Mouse (Mus musculus): ENCODE results near the gene Nop53. TPM values are rescaled to one million over a fixed set of nuclear protein-coding genes. Genes with fewer than 3 reads are reported as not detected.
A peak's percentile ranks its signal among the peaks of the same experiment; 100 is the strongest.

The Nop53 gene
- polyA plus RNA-seq, 1 experiment from 2014 or later = 140 TPM

DNA sequence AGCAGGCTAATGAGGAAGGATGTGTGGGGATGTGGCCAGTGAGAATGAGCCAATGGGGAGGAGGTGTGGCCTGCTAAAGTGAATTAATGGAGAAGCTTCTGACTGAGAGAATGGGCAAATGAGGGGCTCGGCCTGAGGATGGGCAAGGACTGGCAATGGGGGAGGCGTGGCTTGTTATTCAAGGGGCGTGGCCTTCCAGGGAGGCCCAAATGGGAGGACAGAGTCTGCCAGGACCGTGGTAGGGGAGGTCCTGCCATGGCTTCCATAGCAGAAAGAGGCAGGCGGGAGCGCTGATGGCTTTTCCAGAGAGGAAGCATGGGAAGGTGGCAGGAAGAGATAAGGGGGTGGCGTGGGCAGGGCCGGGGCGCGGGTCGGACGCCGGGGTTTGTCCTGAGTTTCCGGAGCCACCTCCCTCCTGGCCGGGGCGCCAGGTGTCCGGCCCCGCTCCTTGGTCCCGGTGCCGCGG lies 9.1 kb upstream of the Nop53 start:
- Histone ChIP-seq H3K4me3 (replicated peaks) (peak overlapping the region; percentile 25), H3K4me2 (replicated peaks) (peak overlapping the region; percentile 44), H3K9me3 (0 out of 2 replicates have a peak, but pooled peaks cover 4% of the 10 kb centered on the region), H3K4me1 (replicated peaks) (peaks cover 7% of the 10 kb centered on the region; the same call in 1 of the 2 replicates), H3K27me3 (peaks cover 8% of the 10 kb centered on the region; the same call in 1 of the 2 replicates), H3K9ac (replicated peaks) (0 out of 2 replicates have a peak overlapping the region, but pooled peaks have one; percentile 36), H3K27ac (no peak overlapping the region), H3K36me3 (no peaks in the 10 kb centered on the region)
- WGBS = 5% methylated on average over 21 of the region's 21 CpGs
- ATAC-seq = peak; percentile 25; the same call in 1 of the 2 replicates

- Histone ChIP-seq H3K9me3 (0 out of 2 replicates have a peak, but pooled peaks cover 4% of the 10 kb centered on the region), H3K4me2 (replicated peaks) (no peak overlapping the region), H3K9ac (replicated peaks) (no peak overlapping the region), H3K27me3 (peaks cover 8% of the 10 kb centered on the region; the same call in 1 of the 2 replicates), H3K36me3 (no peaks in the 10 kb centered on the region), H3K27ac (no peak overlapping the region), H3K4me3 (replicated peaks) (no peak overlapping the region), H3K4me1 (replicated peaks) (peaks cover 7% of the 10 kb centered on the region; the same call in 1 of the 2 replicates)
- no peak for ATAC-seq
- 88% methylated on average over 7 of the region's 7 CpGs for WGBS
These were observed 8.6 kb upstream of the Nop53 start for GRCm38 (mm10) chr7:15954436-15954835.

GRCm38 (mm10) chr7:15953307-15954074 lies 7.6 kb upstream of the Nop53 start:
- no peak overlapping the region for H3K4me3 ChIP-seq (replicated peaks)
- H3K27me3 ChIP-seq = peaks cover 8% of the 10 kb centered on the region; the same call in 1 of the 2 replicates
- no peak for ATAC-seq
- 0 out of 2 replicates have a peak, but pooled peaks cover 4% of the 10 kb centered on the region for H3K9me3 ChIP-seq
- no peak overlapping the region for H3K27ac ChIP-seq
- no peaks in the 10 kb centered on the region for H3K36me3 ChIP-seq
- H3K4me2 ChIP-seq (replicated peaks) = no peak overlapping the region
- WGBS = 94% methylated on average over 13 of the region's 13 CpGs
- H3K9ac ChIP-seq (replicated peaks) = no peak overlapping the region
- H3K4me1 ChIP-seq (replicated peaks) = peaks cover 8% of the 10 kb centered on the region

DNA sequence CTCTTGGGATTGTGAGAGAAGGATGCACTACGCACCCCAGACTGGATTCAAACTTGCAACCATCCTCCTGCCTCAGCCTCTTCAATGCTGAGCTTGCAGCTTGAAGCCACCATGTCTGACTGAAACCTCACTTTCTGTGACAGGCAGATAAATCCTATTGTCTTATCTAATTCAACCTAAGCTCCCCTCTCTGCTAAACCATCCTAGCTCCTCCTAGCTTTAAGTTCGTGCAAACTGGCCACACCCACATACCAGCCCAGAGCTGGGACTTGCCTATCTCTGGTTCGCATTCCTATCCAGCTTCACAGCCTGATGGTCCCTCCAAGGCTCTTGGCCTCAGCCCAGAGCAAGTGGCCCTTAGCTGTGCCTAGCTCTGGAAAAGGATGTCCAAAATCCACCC lies 6.5 kb upstream of the Nop53 start:
- H3K4me3 ChIP-seq (replicated peaks) = no peak overlapping the region
- no peak for ATAC-seq
- no peak overlapping the region for H3K27ac ChIP-seq
- H3K27me3 ChIP-seq = peaks cover 8% of the 10 kb centered on the region; the same call in 1 of the 2 replicates
- H3K9me3 ChIP-seq = 0 out of 2 replicates have a peak, but pooled peaks cover 4% of the 10 kb centered on the region
- H3K36me3 ChIP-seq = no peaks in the 10 kb centered on the region
- 77% methylated on average over 3 of the region's 3 CpGs for WGBS
- H3K4me1 ChIP-seq (replicated peaks) = peaks cover 14% of the 10 kb centered on the region
- H3K9ac ChIP-seq (replicated peaks) = no peak overlapping the region
- H3K4me2 ChIP-seq (replicated peaks) = no peak overlapping the region

DNA sequence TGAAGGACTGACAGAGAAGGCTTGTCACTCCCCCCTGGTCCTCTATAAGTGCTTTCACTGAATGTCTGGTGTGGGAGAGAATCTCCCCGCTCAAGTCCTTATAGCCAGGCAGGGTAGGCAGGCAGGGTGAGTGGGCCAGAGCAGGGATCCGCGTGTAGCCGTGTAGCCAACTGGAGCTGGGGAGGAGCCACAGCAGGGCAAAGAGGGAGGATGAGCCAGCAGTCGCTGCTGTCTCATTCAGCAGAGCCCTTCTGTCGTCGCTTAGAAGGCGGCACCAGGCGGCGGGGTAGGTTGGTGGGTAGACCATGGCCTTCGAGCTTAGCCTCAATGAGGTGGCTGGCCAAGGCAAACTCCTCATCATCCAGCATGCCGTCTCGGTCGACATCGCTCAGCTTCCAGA lies 4.1 kb upstream of the Nop53 start:
- 85% methylated on average over 15 of the region's 15 CpGs for WGBS
- H3K27ac ChIP-seq = no peak overlapping the region
- H3K36me3 ChIP-seq = no peaks in the 10 kb centered on the region
- ATAC-seq = no peak
- no peak overlapping the region for H3K9ac ChIP-seq (replicated peaks)
- H3K4me2 ChIP-seq (replicated peaks) = no peak overlapping the region
- H3K4me1 ChIP-seq (replicated peaks) = peaks cover 17% of the 10 kb centered on the region
- H3K4me3 ChIP-seq (replicated peaks) = no peak overlapping the region
- H3K9me3 ChIP-seq = 0 out of 2 replicates have a peak, but pooled peaks cover 4% of the 10 kb centered on the region
- H3K27me3 ChIP-seq = peaks cover 2% of the 10 kb centered on the region; the same call in 1 of the 2 replicates

- WGBS = 88% methylated on average over 7 of the region's 7 CpGs
- no peaks in the 10 kb centered on the region for H3K27me3 ChIP-seq
- no peak overlapping the region for H3K4me3 ChIP-seq (replicated peaks)
- peaks cover 23% of the 10 kb centered on the region for H3K4me1 ChIP-seq (replicated peaks)
- no peak overlapping the region for H3K9ac ChIP-seq (replicated peaks)
- H3K4me2 ChIP-seq (replicated peaks) = no peak overlapping the region
- ATAC-seq = no peak
- H3K27ac ChIP-seq = no peak overlapping the region
- 0 out of 2 replicates have a peak, but pooled peaks cover 4% of the 10 kb centered on the region for H3K9me3 ChIP-seq
- H3K36me3 ChIP-seq = 0 out of 2 replicates have a peak, but pooled peaks cover 2% of the 10 kb centered on the region
These were observed 3.4 kb upstream of the Nop53 start for GRCm38 (mm10) chr7:15949216-15949790.

DNA sequence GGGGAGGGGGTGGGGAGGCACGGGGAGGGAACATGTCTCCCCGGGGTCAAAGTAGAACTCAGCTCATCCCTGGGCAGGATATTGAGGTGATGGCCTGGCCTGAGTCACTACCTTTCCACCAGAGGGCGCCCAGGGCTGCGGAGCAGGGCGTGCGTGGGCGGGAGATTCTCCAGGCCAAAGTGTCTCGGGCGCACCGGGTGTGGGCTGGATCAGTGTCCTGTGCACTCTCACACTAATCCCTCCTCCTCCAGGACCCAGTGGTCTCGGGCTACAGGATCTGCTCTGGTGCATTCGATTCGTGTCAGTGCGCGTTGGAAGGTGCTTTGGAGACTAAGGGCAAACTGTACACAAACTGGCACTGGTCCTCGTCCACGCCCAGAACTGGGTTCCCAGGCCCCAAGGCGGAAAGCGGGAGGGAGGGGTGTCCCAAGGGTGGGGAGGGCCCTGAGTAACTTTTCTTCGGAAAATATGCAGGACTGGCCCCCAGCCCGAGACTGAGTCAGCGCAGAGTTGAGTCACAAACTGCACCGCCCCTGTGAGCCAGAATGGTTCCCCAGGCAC lies 2.6 kb upstream of the Nop53 start:
- Histone ChIP-seq H3K4me1 (replicated peaks) (peaks cover 31% of the 10 kb centered on the region), H3K9ac (replicated peaks) (peak overlapping the region; percentile 28; the same call in 1 of the 2 replicates)

GRCm38 (mm10) chr7:15947653-15948260 lies 1.9 kb upstream of the Nop53 start:
- Histone ChIP-seq H3K27ac (no peak overlapping the region), H3K36me3 (peaks cover 16% of the 10 kb centered on the region), H3K9me3 (no peaks in the 10 kb centered on the region), H3K4me2 (replicated peaks) (no peak overlapping the region), H3K4me3 (replicated peaks) (no peak overlapping the region), H3K27me3 (no peaks in the 10 kb centered on the region), H3K9ac (replicated peaks) (no peak overlapping the region), H3K4me1 (replicated peaks) (peaks cover 34% of the 10 kb centered on the region)
- ATAC-seq = no peak
- 64% methylated on average over 4 of the region's 4 CpGs for WGBS

More for the DNA sequence above, 2.6 kb upstream of the Nop53 start:
- WGBS = 5% methylated on average over 23 of the region's 23 CpGs
- Histone ChIP-seq H3K4me3 (replicated peaks) (no peak overlapping the region), H3K27me3 (no peaks in the 10 kb centered on the region), H3K4me2 (replicated peaks) (peak overlapping the region; percentile 36), H3K9me3 (0 out of 2 replicates have a peak, but pooled peaks cover 1% of the 10 kb centered on the region), H3K36me3 (peaks cover 9% of the 10 kb centered on the region), H3K27ac (no peak overlapping the region)
- peak; percentile 38 for ATAC-seq

- peaks cover 42% of the 10 kb centered on the region for H3K36me3 ChIP-seq
- ATAC-seq = no peak
- WGBS = 6% methylated on average over 8 of the region's 8 CpGs
- H3K4me1 ChIP-seq (replicated peaks) = peaks cover 34% of the 10 kb centered on the region
- H3K9me3 ChIP-seq = no peaks in the 10 kb centered on the region
- peak overlapping the region; percentile 93 for H3K4me2 ChIP-seq (replicated peaks)
- H3K9ac ChIP-seq (replicated peaks) = peak overlapping the region; percentile 71
- H3K27me3 ChIP-seq = no peaks in the 10 kb centered on the region
- peak overlapping the region; percentile 94; the same call in 1 of the 2 replicates for H3K27ac ChIP-seq
- peak overlapping the region; percentile 67 for H3K4me3 ChIP-seq (replicated peaks)
These were observed 663 bp downstream of the Nop53 start for GRCm38 (mm10) chr7:15945211-15945610.

- WGBS = 93% methylated on average over 1 of the region's 1 CpGs
- H3K9ac ChIP-seq (replicated peaks) = no peak overlapping the region
- no peaks in the 10 kb centered on the region for H3K27me3 ChIP-seq
- peak overlapping the region; percentile 67 for H3K4me3 ChIP-seq (replicated peaks)
- H3K36me3 ChIP-seq = peaks cover 51% of the 10 kb centered on the region
- ATAC-seq = no peak
- no peak overlapping the region for H3K27ac ChIP-seq
- H3K9me3 ChIP-seq = no peaks in the 10 kb centered on the region
- H3K4me1 ChIP-seq (replicated peaks) = peaks cover 34% of the 10 kb centered on the region
- peak overlapping the region; percentile 93 for H3K4me2 ChIP-seq (replicated peaks)
These were observed 1.6 kb downstream of the Nop53 start for GRCm38 (mm10) chr7:15944311-15944710.

DNA sequence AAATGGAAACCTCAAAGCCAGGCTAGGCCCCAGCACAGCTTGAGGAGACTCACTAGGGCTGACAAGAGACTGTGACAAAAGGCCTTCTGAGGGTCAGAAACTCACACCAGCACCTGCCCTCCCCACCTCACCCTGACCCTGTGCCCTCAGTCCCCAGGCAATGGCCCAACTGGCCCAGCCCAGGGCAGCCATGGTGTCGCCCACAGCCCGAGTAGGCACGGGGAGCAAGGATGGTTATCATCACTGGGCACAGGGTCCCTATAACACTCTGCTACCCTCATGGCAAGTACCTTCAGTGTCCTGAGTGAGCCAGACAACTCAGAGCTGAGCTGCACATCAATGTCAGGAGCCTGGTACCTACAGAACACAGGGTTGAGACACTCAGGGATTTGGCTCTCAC lies 7.3 kb downstream of the Nop53 start:
- H3K4me2 ChIP-seq (replicated peaks) = no peak overlapping the region
- no peak overlapping the region for H3K27ac ChIP-seq
- peaks cover 89% of the 10 kb centered on the region for H3K36me3 ChIP-seq
- ATAC-seq = peak; percentile 11; the same call in 1 of the 2 replicates
- no peak overlapping the region for H3K9ac ChIP-seq (replicated peaks)
- 0 out of 2 replicates have a peak, but pooled peaks cover 3% of the 10 kb centered on the region for H3K9me3 ChIP-seq
- H3K4me1 ChIP-seq (replicated peaks) = peaks cover 5% of the 10 kb centered on the region; the same call in 1 of the 2 replicates
- no peaks in the 10 kb centered on the region for H3K27me3 ChIP-seq
- WGBS = 96% methylated on average over 3 of the region's 3 CpGs
- H3K4me3 ChIP-seq (replicated peaks) = no peak overlapping the region

Data from midbrain, embryonic 13.5 days (tissue).